Mouse (Mus musculus): ENCODE results near the gene Slc9a3. TPM values are rescaled to one million over a fixed set of nuclear protein-coding genes. Genes with fewer than 3 reads are reported as not detected.

The Slc9a3 gene
- polyA plus RNA-seq (2015; fragmentation: Nextera tagmentation; extraction: Ambion mirVana), result not detected in 2 replicates

DNA sequence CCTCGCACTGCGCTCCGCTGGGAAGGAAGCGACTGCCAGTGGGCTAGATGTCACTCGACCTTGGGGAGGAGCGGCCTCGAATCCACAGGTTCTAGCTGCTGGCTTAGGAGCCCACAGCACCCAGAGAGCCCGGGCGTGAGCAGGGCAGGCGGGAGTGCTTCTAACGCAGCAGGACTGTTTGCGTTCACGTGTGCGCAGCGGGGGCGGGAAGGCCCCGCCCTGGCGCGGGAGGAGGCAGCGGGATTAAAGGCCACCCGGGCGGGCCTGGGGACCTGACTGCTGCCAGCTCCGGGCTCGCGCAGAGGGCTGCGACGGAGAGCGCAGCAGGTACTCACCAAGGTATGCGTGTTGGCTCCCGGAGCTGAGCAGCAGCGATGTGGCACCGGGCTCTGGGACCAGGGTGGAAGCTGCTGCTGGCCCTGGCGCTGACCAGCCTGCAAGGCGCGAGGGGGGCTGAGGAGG is at the start of gene Slc9a3:
Gene Slc9a3 (plus strand): TSS at position 317 of the 462 bp plus-strand sequence.

DNA sequence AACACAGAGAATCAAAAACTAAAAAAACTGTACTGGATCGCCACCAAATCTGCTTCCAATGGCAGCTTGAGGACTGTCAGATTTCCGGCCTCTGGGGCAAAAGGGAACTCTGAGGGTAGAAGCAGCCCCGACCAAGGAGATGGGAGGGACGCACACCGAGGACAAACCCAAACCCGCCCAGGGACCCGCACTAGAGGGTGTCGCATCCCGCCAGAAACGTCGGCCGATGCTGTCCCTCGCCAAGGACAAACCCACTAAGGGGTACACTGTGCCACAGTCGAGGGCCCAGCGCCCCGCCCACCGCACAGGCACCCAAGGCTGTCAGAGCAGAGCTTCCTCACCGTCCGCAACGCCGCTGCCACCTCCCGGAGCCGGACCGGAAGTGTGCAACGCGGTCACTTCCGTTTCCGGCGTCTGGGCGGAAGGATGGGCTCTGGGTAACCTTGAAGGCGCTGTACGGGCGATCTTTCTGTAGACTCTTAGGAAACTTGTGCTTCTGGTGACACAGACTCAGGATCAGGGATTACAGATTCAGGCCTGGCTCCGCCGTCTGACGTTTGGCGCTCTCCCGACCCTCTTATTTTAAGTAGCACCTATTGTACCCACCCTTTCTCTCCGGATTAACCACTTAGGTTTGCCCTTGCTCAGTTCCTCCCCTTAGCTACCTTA is 87.2 kb downstream of the Slc9a3 start, which contains the start of gene Exoc3:
Gene Exoc3 (minus strand): TSS at position 416 of the 669 bp plus-strand sequence.

Other genes with a start within 250 kb of the Slc9a3 start
- gene Trip13, start 183.7 kb upstream of the Slc9a3 start, polyA plus RNA-seq (2015; fragmentation: Nextera tagmentation; extraction: Ambion mirVana), result 24.8 and 27.7 TPM in 2 replicates
- gene Brd9, start 183.6 kb upstream of the Slc9a3 start, polyA plus RNA-seq (2015; fragmentation: Nextera tagmentation; extraction: Ambion mirVana), result 24.6 and 27.9 TPM in 2 replicates
- not detected in 2 replicates for gene Zdhhc11, start 157.6 kb upstream of the Slc9a3 start, polyA plus RNA-seq (2015; fragmentation: Nextera tagmentation; extraction: Ambion mirVana)
- gene Tppp, start 112.0 kb upstream of the Slc9a3 start, polyA plus RNA-seq (2015; fragmentation: Nextera tagmentation; extraction: Ambion mirVana), result 0.36 and 0.63 TPM in 2 replicates
- gene Cep72, start 59.2 kb upstream of the Slc9a3 start, polyA plus RNA-seq (2015; fragmentation: Nextera tagmentation; extraction: Ambion mirVana), result 7.2 and 9.0 TPM in 2 replicates
- gene Exoc3, start 87.3 kb downstream of the Slc9a3 start, polyA plus RNA-seq (2015; fragmentation: Nextera tagmentation; extraction: Ambion mirVana), result 30.9 and 34.4 TPM in 2 replicates
- gene Ahrr, start 170.9 kb downstream of the Slc9a3 start, polyA plus RNA-seq (2015; fragmentation: Nextera tagmentation; extraction: Ambion mirVana), result 0.10 and 0.13 TPM in 2 replicates
- gene Pdcd6, start 196.1 kb downstream of the Slc9a3 start, polyA plus RNA-seq (2015; fragmentation: Nextera tagmentation; extraction: Ambion mirVana), result 110 and 114 TPM in 2 replicates
- 128 and 137 TPM in 2 replicates for gene Sdha, start 228.8 kb downstream of the Slc9a3 start, polyA plus RNA-seq (2015; fragmentation: Nextera tagmentation; extraction: Ambion mirVana)
- gene Ccdc127, start 228.9 kb downstream of the Slc9a3 start, polyA plus RNA-seq (2015; fragmentation: Nextera tagmentation; extraction: Ambion mirVana), result 22.8 and 28.8 TPM in 2 replicates
- gene Lrrc14b, start 242.5 kb downstream of the Slc9a3 start, polyA plus RNA-seq (2015; fragmentation: Nextera tagmentation; extraction: Ambion mirVana), result not detected in 2 replicates